Mouse (Mus musculus) limb, embryonic 13.5 days (tissue): Measurements from ENCODE around the gene Bpi. TPM values are rescaled to one million over a fixed set of nuclear protein-coding genes. Genes with fewer than 3 reads are reported as not detected.

ENCODE experiments used
- ATAC-seq: fragments of 200-750 bp; cut with Nextera tagmentation; 2 replicates; pipeline ENCODE4 v1.8.0; 2017; ENCODE audit warnings: low read depth, moderate number of reproducible peaks, moderate TSS enrichment; ENCODE audit not compliant: low FRiP score
- H3K27ac ChIP-seq: fragments of 300-500 bp; sonication (generic); 2 replicates; pipeline ENCODE4 v1.5.1; 2015; ENCODE audit warnings: inconsistent platforms, mild to moderate bottlenecking, moderate library complexity
- H3K27me3 ChIP-seq: fragments of 300-500 bp; sonication (generic); 2 replicates; pipeline ENCODE4 v1.6.1; 2015; ENCODE audit warnings: mild to moderate bottlenecking, inconsistent platforms
- H3K36me3 ChIP-seq: fragments of 300-500 bp; sonication (generic); 2 replicates; pipeline ENCODE4 v1.6.1; 2015; ENCODE audit warnings: inconsistent platforms, mild to moderate bottlenecking, moderate library complexity
- H3K4me1 ChIP-seq: fragments of 300-500 bp; sonication (generic); 2 replicates; pipeline ENCODE4 v1.6.1; 2015; ENCODE audit warnings: inconsistent platforms
- H3K4me2 ChIP-seq: fragments of 300-500 bp; sonication (generic); replicated peaks from 2 replicates; pipeline ENCODE4 v1.6.1; 2015; ENCODE audit warnings: inconsistent platforms, mild to moderate bottlenecking, moderate library complexity
- H3K4me3 ChIP-seq: fragments of 300-500 bp; sonication (generic); 2 replicates; pipeline ENCODE4 v1.5.1; 2015; ENCODE audit warnings: moderate library complexity, mild to moderate bottlenecking, inconsistent platforms
- H3K9ac ChIP-seq: fragments of 300-500 bp; sonication (generic); 2 replicates; pipeline ENCODE4 v1.6.1; 2015; ENCODE audit warnings: mild to moderate bottlenecking, inconsistent platforms
- H3K9me3 ChIP-seq: fragments of 300-500 bp; sonication (generic); 2 replicates; pipeline ENCODE4 v1.6.1; 2016; ENCODE audit warnings: inconsistent platforms
- WGBS: fragments of 180-500 bp; shearing (Covaris S2); methylation state at CpG from one replicate; pipeline ENCODE4 v1.1.7; 2015; 5-methylcytosine and 5-hydroxymethylcytosine counted together
- polyA plus RNA-seq: library from polyadenylated mRNA; unstranded; fragments of >200 nt; fragmentation: Nextera tagmentation; extraction: Ambion mirVana; gene quantifications from 2 replicates; pipeline ENCODE4 v1.2.1, GENCODE M21; 2015

Bpi gene
- polyA plus RNA-seq, 1 experiment from 2014 or later: not detected

GRCm38 (mm10) chr2:158245072-158245817 is 12.6 kb upstream of the Bpi start:
- Histone ChIP-seq H3K4me2 (no peak overlapping the region), H3K4me1 (0 out of 2 replicates have a peak, but pooled peaks cover 5% of the 10 kb centered on the region), H3K9ac (no peak overlapping the region), H3K4me3 (no peak overlapping the region), H3K36me3 (no peaks in the 10 kb centered on the region), H3K9me3 (no peaks in the 10 kb centered on the region), H3K27ac (no peak overlapping the region), H3K27me3 (no peaks in the 10 kb centered on the region)
- no peak for ATAC-seq
- 71% methylated on average over 4 of the region's 4 CpGs for WGBS

DNA sequence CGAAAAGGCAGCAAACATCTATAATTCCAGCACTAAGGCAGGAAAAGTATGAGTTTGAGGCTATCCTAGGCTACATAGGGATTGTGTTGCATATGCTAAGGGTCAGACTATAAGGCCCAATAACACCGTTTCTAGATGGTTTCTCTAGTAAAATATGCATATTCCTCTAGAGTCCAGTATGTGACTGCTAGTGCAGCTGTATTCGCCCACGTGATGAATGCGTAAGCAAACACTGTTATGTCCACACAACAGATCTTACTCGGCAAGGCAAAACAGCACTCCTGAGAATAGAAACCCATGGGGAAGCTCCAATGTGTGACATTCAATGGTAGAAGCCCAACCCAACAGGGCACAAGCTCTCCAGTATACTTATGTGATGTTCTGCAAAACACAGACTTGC is 10.0 kb upstream of the Bpi start:
- Histone ChIP-seq H3K27ac (no peak overlapping the region), H3K4me2 (no peak overlapping the region), H3K27me3 (no peaks in the 10 kb centered on the region), H3K4me1 (0 out of 2 replicates have a peak, but pooled peaks cover 5% of the 10 kb centered on the region), H3K9me3 (no peaks in the 10 kb centered on the region), H3K9ac (no peak overlapping the region), H3K4me3 (no peak overlapping the region), H3K36me3 (no peaks in the 10 kb centered on the region)
- no peak for ATAC-seq
- 84% methylated on average over 6 of the region's 6 CpGs for WGBS

- Histone ChIP-seq H3K36me3 (no peaks in the 10 kb centered on the region), H3K4me1 (0 out of 2 replicates have a peak, but pooled peaks cover 5% of the 10 kb centered on the region), H3K4me3 (no peak overlapping the region), H3K27me3 (no peaks in the 10 kb centered on the region), H3K9me3 (no peaks in the 10 kb centered on the region), H3K27ac (no peak overlapping the region), H3K9ac (no peak overlapping the region), H3K4me2 (no peak overlapping the region)
- 80% methylated on average over 7 of the region's 7 CpGs for WGBS
- no peak for ATAC-seq
These were observed 9.6 kb upstream of the Bpi start for GRCm38 (mm10) chr2:158248318-158248717.

GRCm38 (mm10) chr2:158250558-158250957 is 7.3 kb upstream of the Bpi start:
- Histone ChIP-seq H3K9me3 (no peaks in the 10 kb centered on the region), H3K27ac (no peak overlapping the region), H3K27me3 (no peaks in the 10 kb centered on the region), H3K4me1 (no peaks in the 10 kb centered on the region), H3K4me3 (no peak overlapping the region), H3K9ac (no peak overlapping the region), H3K4me2 (no peak overlapping the region), H3K36me3 (no peaks in the 10 kb centered on the region)
- no peak for ATAC-seq
- WGBS: 80% methylated on average over 4 of the region's 4 CpGs

GRCm38 (mm10) chr2:158253806-158254205 is 4.1 kb upstream of the Bpi start:
- 72% methylated on average over 5 of the region's 5 CpGs for WGBS
- no peaks in the 10 kb centered on the region for H3K27me3 ChIP-seq
- no peak for ATAC-seq
- H3K36me3 ChIP-seq: no peaks in the 10 kb centered on the region
- H3K4me1 ChIP-seq: peaks cover 24% of the 10 kb centered on the region
- H3K4me2 ChIP-seq: no peak overlapping the region
- no peak overlapping the region for H3K4me3 ChIP-seq
- H3K9ac ChIP-seq: no peak overlapping the region
- H3K9me3 ChIP-seq: no peaks in the 10 kb centered on the region
- H3K27ac ChIP-seq: no peak overlapping the region

GRCm38 (mm10) chr2:158256894-158257293 is 1.0 kb upstream of the Bpi start:
- Histone ChIP-seq H3K9ac (peak overlapping the region; percentile 39; the same call in 1 of the 2 replicates), H3K9me3 (no peaks in the 10 kb centered on the region), H3K4me3 (no peak overlapping the region), H3K36me3 (no peaks in the 10 kb centered on the region), H3K27me3 (0 out of 2 replicates have a peak, but pooled peaks cover 4% of the 10 kb centered on the region), H3K4me2 (0 out of 2 replicates have a peak overlapping the region, but pooled peaks have one; percentile 28), H3K27ac (no peak overlapping the region), H3K4me1 (peaks cover 27% of the 10 kb centered on the region)
- 8% methylated on average over 5 of the region's 5 CpGs for WGBS
- peak; percentile 73 for ATAC-seq

- no peak overlapping the region for H3K4me3 ChIP-seq
These were observed 887 bp downstream of the Bpi start for GRCm38 (mm10) chr2:158258781-158259180.

GRCm38 (mm10) chr2:158259498-158259897 is 1.6 kb downstream of the Bpi start:
- Histone ChIP-seq H3K4me2 (no peak overlapping the region), H3K4me3 (no peak overlapping the region), H3K36me3 (no peaks in the 10 kb centered on the region), H3K27me3 (0 out of 2 replicates have a peak, but pooled peaks cover 4% of the 10 kb centered on the region), H3K4me1 (peaks cover 27% of the 10 kb centered on the region), H3K27ac (no peak overlapping the region), H3K9ac (no peak overlapping the region), H3K9me3 (no peaks in the 10 kb centered on the region)
- 67% methylated on average over 8 of the region's 8 CpGs for WGBS
- ATAC-seq: no peak

More at GRCm38 (mm10) chr2:158258781-158259180, 887 bp downstream of the Bpi start:
- 0 out of 2 replicates have a peak, but pooled peaks cover 4% of the 10 kb centered on the region for H3K27me3 ChIP-seq
- H3K4me1 ChIP-seq: peaks cover 27% of the 10 kb centered on the region
- peak overlapping the region; percentile 30; the same call in 1 of the 2 replicates for H3K4me2 ChIP-seq
- no peak overlapping the region for H3K27ac ChIP-seq
- H3K9ac ChIP-seq: no peak overlapping the region
- H3K9me3 ChIP-seq: no peaks in the 10 kb centered on the region
- WGBS: 11% methylated on average over 12 of the region's 12 CpGs
- ATAC-seq: 0 out of 2 replicates have a peak, but pooled peaks have one; percentile 13
- H3K36me3 ChIP-seq: no peaks in the 10 kb centered on the region

- Histone ChIP-seq H3K4me1 (no peaks in the 10 kb centered on the region), H3K4me3 (no peak overlapping the region), H3K27me3 (0 out of 2 replicates have a peak, but pooled peaks cover 4% of the 10 kb centered on the region), H3K27ac (no peak overlapping the region), H3K9me3 (no peaks in the 10 kb centered on the region), H3K9ac (no peak overlapping the region), H3K36me3 (no peaks in the 10 kb centered on the region), H3K4me2 (no peak overlapping the region)
- 81% methylated on average over 3 of the region's 3 CpGs for WGBS
- no peak for ATAC-seq
These were observed 7.0 kb downstream of the Bpi start for GRCm38 (mm10) chr2:158264877-158265276.

DNA sequence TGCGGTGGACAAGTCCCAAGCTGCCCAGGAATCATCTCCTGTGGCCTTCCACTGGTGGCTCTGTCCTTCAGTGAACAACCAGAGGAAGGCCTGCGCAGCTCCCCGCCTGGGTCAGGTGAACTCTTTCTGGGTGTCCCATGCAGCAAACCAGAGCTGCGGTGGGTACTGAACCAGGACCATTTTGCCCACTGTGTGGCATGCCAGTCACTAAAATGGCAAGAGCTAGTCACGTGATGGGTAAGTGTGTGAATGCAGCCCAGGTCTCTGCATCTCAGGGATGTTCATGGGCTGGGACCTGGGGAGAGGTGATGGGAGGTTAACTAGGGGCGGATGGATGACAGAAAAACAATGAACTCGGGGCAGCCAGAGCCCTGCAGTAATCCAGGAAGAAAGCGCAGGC is 12.1 kb downstream of the Bpi start:
- no peaks in the 10 kb centered on the region for H3K9me3 ChIP-seq
- no peak overlapping the region for H3K4me2 ChIP-seq
- 83% methylated on average over 8 of the region's 8 CpGs for WGBS
- H3K9ac ChIP-seq: no peak overlapping the region
- no peak overlapping the region for H3K4me3 ChIP-seq
- H3K36me3 ChIP-seq: no peaks in the 10 kb centered on the region
- ATAC-seq: no peak
- H3K4me1 ChIP-seq: peaks cover 17% of the 10 kb centered on the region
- H3K27ac ChIP-seq: no peak overlapping the region
- H3K27me3 ChIP-seq: no peaks in the 10 kb centered on the region

DNA sequence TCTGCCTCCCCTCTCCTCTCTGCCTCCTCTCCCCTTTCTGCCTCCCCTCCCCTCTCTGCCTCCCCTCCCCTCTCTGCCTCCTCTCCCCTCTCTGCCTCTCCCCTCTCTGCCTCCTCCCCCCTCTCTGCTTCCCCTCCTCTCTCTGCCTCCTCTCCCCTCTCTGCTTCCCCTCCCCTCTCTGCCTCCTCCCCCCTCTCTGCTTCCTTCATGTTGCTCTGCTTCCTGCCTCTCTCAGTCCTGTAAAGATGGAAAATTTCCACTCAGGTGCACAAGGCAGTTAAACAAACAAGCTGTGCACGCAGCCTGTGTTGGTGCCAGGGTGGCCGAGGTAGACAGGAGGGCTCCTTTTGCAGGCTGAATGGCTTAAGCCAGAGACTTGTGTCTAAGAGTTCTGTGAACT is 15.8 kb downstream of the Bpi start:
- Histone ChIP-seq H3K4me3 (no peak overlapping the region), H3K27me3 (no peaks in the 10 kb centered on the region), H3K9me3 (no peaks in the 10 kb centered on the region), H3K4me2 (no peak overlapping the region), H3K4me1 (peaks cover 17% of the 10 kb centered on the region), H3K27ac (peak overlapping the region; percentile 85), H3K9ac (no peak overlapping the region), H3K36me3 (no peaks in the 10 kb centered on the region)
- 16% methylated on average over 2 of the region's 2 CpGs for WGBS
- ATAC-seq: no peak

DNA sequence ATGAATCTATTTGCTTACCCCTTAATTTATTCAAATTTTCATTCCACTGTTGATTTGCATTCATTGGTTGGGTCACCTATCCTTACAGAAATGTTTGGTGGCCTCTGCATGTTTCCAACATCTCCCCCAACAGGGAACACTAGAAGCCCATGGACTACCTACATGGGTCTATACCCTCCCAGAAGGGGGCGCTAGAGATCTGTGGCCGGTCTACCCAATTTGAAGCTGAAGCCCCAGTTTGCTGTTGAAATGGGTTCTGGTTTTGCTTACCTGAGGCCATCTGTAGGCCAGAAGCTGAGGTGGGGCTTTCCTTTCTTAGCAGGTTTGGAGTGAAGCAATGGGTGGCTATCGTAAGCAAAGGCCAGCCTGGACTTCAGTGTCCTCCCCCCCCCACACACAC is 17.5 kb downstream of the Bpi start:
- H3K36me3 ChIP-seq: no peaks in the 10 kb centered on the region
- H3K27me3 ChIP-seq: no peaks in the 10 kb centered on the region
- 94% methylated on average over 3 of the region's 3 CpGs for WGBS
- H3K4me1 ChIP-seq: peaks cover 17% of the 10 kb centered on the region
- ATAC-seq: no peak
- H3K27ac ChIP-seq: no peak overlapping the region
- no peak overlapping the region for H3K4me3 ChIP-seq
- H3K9ac ChIP-seq: no peak overlapping the region
- no peaks in the 10 kb centered on the region for H3K9me3 ChIP-seq
- H3K4me2 ChIP-seq: no peak overlapping the region
